Mouse (Mus musculus): Measurements from ENCODE around the gene Zfp638. TPM values are rescaled to one million over a fixed set of nuclear protein-coding genes. Genes with fewer than 3 reads are reported as not detected.

Gene Zfp638
- polyA plus RNA-seq, 1 experiment from 2014 or later, result 110 TPM

GRCm38 (mm10) chr6:83838046-83838445 lies 28.9 kb upstream of the Zfp638 start:
- WGBS, result 89% methylated on average over 2 of the region's 2 CpGs

GRCm38 (mm10) chr6:83840086-83840485 lies 26.8 kb upstream of the Zfp638 start:
- no peaks in the 10 kb centered on the region for H3K9me3 ChIP-seq (ENCODE audit: control insufficient read depth, low read length)

More at GRCm38 (mm10) chr6:83838046-83838445, 28.9 kb upstream of the Zfp638 start:
- Histone ChIP-seq H3K27ac (replicated peaks; ENCODE audit: low read depth, low read length) (no peak overlapping the region), H3K4me1 (ENCODE audit: control insufficient read depth, insufficient read depth, low read length) (no peaks in the 10 kb centered on the region), H3K4me2 (ENCODE audit: low read length) (no peak overlapping the region), H3K36me3 (ENCODE audit: control insufficient read depth, insufficient read depth, low read length) (no peaks in the 10 kb centered on the region), H3K27me3 (ENCODE audit: control insufficient read depth, insufficient read depth, low read length) (no peaks in the 10 kb centered on the region), H3K9ac (replicated peaks; ENCODE audit: low read length) (no peak overlapping the region), H3K9me3 (ENCODE audit: control insufficient read depth, low read length) (no peaks in the 10 kb centered on the region), H3K4me3 (replicated peaks; ENCODE audit: low read depth, low read length) (no peak overlapping the region)
- DNase-seq (no peak), ATAC-seq (ENCODE audit: low FRiP score, low TSS enrichment) (no peak)

GRCm38 (mm10) chr6:83844913-83845312 lies 22.0 kb upstream of the Zfp638 start:
- ATAC-seq (ENCODE audit: low FRiP score, low TSS enrichment), result no peak
- WGBS, result 93% methylated on average over 10 of the region's 10 CpGs
- H3K4me3 ChIP-seq (replicated peaks; ENCODE audit: low read depth, low read length), result no peak overlapping the region
- H3K4me1 ChIP-seq (ENCODE audit: control insufficient read depth, insufficient read depth, low read length), result no peaks in the 10 kb centered on the region
- no peak for DNase-seq
- H3K4me2 ChIP-seq (ENCODE audit: low read length), result no peak overlapping the region
- no peaks in the 10 kb centered on the region for H3K27me3 ChIP-seq (ENCODE audit: control insufficient read depth, insufficient read depth, low read length)
- no peak overlapping the region for H3K9ac ChIP-seq (replicated peaks; ENCODE audit: low read length)
- H3K9me3 ChIP-seq (ENCODE audit: control insufficient read depth, low read length), result no peaks in the 10 kb centered on the region
- H3K36me3 ChIP-seq (ENCODE audit: control insufficient read depth, insufficient read depth, low read length), result no peaks in the 10 kb centered on the region
- H3K27ac ChIP-seq (replicated peaks; ENCODE audit: low read depth, low read length), result no peak overlapping the region

More at GRCm38 (mm10) chr6:83840086-83840485, 26.8 kb upstream of the Zfp638 start:
- ATAC-seq (ENCODE audit: low FRiP score, low TSS enrichment) (no peak), DNase-seq (no peak)
- Histone ChIP-seq H3K27me3 (ENCODE audit: control insufficient read depth, insufficient read depth, low read length) (no peaks in the 10 kb centered on the region), H3K9ac (replicated peaks; ENCODE audit: low read length) (no peak overlapping the region), H3K4me3 (replicated peaks; ENCODE audit: low read depth, low read length) (no peak overlapping the region), H3K4me2 (ENCODE audit: low read length) (no peak overlapping the region), H3K4me1 (ENCODE audit: control insufficient read depth, insufficient read depth, low read length) (no peaks in the 10 kb centered on the region), H3K36me3 (ENCODE audit: control insufficient read depth, insufficient read depth, low read length) (no peaks in the 10 kb centered on the region), H3K27ac (replicated peaks; ENCODE audit: low read depth, low read length) (no peak overlapping the region)
- 85% methylated on average over 6 of the region's 6 CpGs for WGBS

- no peak overlapping the region for H3K27ac ChIP-seq (replicated peaks; ENCODE audit: low read depth, low read length)
- no peak overlapping the region for H3K9ac ChIP-seq (replicated peaks; ENCODE audit: low read length)
- no peaks in the 10 kb centered on the region for H3K9me3 ChIP-seq (ENCODE audit: control insufficient read depth, low read length)
- H3K4me3 ChIP-seq (replicated peaks; ENCODE audit: low read depth, low read length), result no peak overlapping the region
- no peaks in the 10 kb centered on the region for H3K27me3 ChIP-seq (ENCODE audit: control insufficient read depth, insufficient read depth, low read length)
- no peak for DNase-seq
- no peaks in the 10 kb centered on the region for H3K4me1 ChIP-seq (ENCODE audit: control insufficient read depth, insufficient read depth, low read length)
- 93% methylated on average over 2 of the region's 2 CpGs for WGBS
- no peaks in the 10 kb centered on the region for H3K36me3 ChIP-seq (ENCODE audit: control insufficient read depth, insufficient read depth, low read length)
- no peak for ATAC-seq (ENCODE audit: low FRiP score, low TSS enrichment)
- no peak overlapping the region for H3K4me2 ChIP-seq (ENCODE audit: low read length)
These were observed 20.8 kb upstream of the Zfp638 start for GRCm38 (mm10) chr6:83846141-83846540.

GRCm38 (mm10) chr6:83849446-83849845 lies 17.5 kb upstream of the Zfp638 start:
- Histone ChIP-seq H3K27me3 (ENCODE audit: control insufficient read depth, insufficient read depth, low read length) (no peaks in the 10 kb centered on the region), H3K4me2 (ENCODE audit: low read length) (no peak overlapping the region), H3K9ac (replicated peaks; ENCODE audit: low read length) (no peak overlapping the region), H3K9me3 (ENCODE audit: control insufficient read depth, low read length) (no peaks in the 10 kb centered on the region), H3K36me3 (ENCODE audit: control insufficient read depth, insufficient read depth, low read length) (no peaks in the 10 kb centered on the region), H3K4me1 (ENCODE audit: control insufficient read depth, insufficient read depth, low read length) (no peaks in the 10 kb centered on the region), H3K27ac (replicated peaks; ENCODE audit: low read depth, low read length) (no peak overlapping the region), H3K4me3 (replicated peaks; ENCODE audit: low read depth, low read length) (no peak overlapping the region)
- 91% methylated on average over 2 of the region's 2 CpGs for WGBS
- ATAC-seq (ENCODE audit: low FRiP score, low TSS enrichment) (no peak), DNase-seq (no peak)

GRCm38 (mm10) chr6:83857476-83857875 lies 9.4 kb upstream of the Zfp638 start:
- no peak for ATAC-seq (ENCODE audit: low FRiP score, low TSS enrichment)
- WGBS, result 36% methylated on average over 5 of the region's 5 CpGs
- Histone ChIP-seq H3K27ac (replicated peaks; ENCODE audit: low read depth, low read length) (no peak overlapping the region), H3K27me3 (ENCODE audit: control insufficient read depth, insufficient read depth, low read length) (no peaks in the 10 kb centered on the region), H3K9me3 (ENCODE audit: control insufficient read depth, low read length) (no peaks in the 10 kb centered on the region), H3K9ac (replicated peaks; ENCODE audit: low read length) (no peak overlapping the region), H3K4me2 (ENCODE audit: low read length) (no peak overlapping the region), H3K4me1 (ENCODE audit: control insufficient read depth, insufficient read depth, low read length) (no peaks in the 10 kb centered on the region), H3K36me3 (ENCODE audit: control insufficient read depth, insufficient read depth, low read length) (no peaks in the 10 kb centered on the region), H3K4me3 (replicated peaks; ENCODE audit: low read depth, low read length) (no peak overlapping the region)
- no peak for DNase-seq

GRCm38 (mm10) chr6:83860033-83860432 lies 6.9 kb upstream of the Zfp638 start:
- H3K4me1 ChIP-seq (ENCODE audit: control insufficient read depth, insufficient read depth, low read length), result no peaks in the 10 kb centered on the region
- no peak overlapping the region for H3K9ac ChIP-seq (replicated peaks; ENCODE audit: low read length)
- no peak for ATAC-seq (ENCODE audit: low FRiP score, low TSS enrichment)
- H3K27ac ChIP-seq (replicated peaks; ENCODE audit: low read depth, low read length), result no peak overlapping the region
- H3K4me2 ChIP-seq (ENCODE audit: low read length), result no peak overlapping the region
- WGBS, result 90% methylated on average over 9 of the region's 9 CpGs
- no peaks in the 10 kb centered on the region for H3K9me3 ChIP-seq (ENCODE audit: control insufficient read depth, low read length)
- no peak overlapping the region for H3K4me3 ChIP-seq (replicated peaks; ENCODE audit: low read depth, low read length)
- H3K27me3 ChIP-seq (ENCODE audit: control insufficient read depth, insufficient read depth, low read length), result no peaks in the 10 kb centered on the region
- no peak for DNase-seq
- no peaks in the 10 kb centered on the region for H3K36me3 ChIP-seq (ENCODE audit: control insufficient read depth, insufficient read depth, low read length)

- WGBS, result 70% methylated on average over 4 of the region's 4 CpGs
- H3K4me3 ChIP-seq (replicated peaks; ENCODE audit: low read depth, low read length), result no peak overlapping the region
These were observed 3.4 kb upstream of the Zfp638 start for GRCm38 (mm10) chr6:83863538-83863937.

GRCm38 (mm10) chr6:83866423-83866822 lies 486 bp upstream of the Zfp638 start:
- no peak overlapping the region for H3K9ac ChIP-seq (replicated peaks; ENCODE audit: low read length)
- DNase-seq (no peak), ATAC-seq (ENCODE audit: low FRiP score, low TSS enrichment) (no peak; the same call in 1 of the 2 replicates)
- H3K4me2 ChIP-seq (ENCODE audit: low read length), result peak overlapping the region; percentile 99
- no peak overlapping the region for H3K27ac ChIP-seq (replicated peaks; ENCODE audit: low read depth, low read length)
- H3K4me3 ChIP-seq (replicated peaks; ENCODE audit: low read depth, low read length), result peak overlapping the region; percentile 71; the same call in 1 of the 2 replicates
- no peaks in the 10 kb centered on the region for H3K27me3 ChIP-seq (ENCODE audit: control insufficient read depth, insufficient read depth, low read length)
- H3K36me3 ChIP-seq (ENCODE audit: control insufficient read depth, insufficient read depth, low read length), result no peaks in the 10 kb centered on the region
- WGBS, result 41% methylated on average over 4 of the region's 4 CpGs
- no peaks in the 10 kb centered on the region for H3K4me1 ChIP-seq (ENCODE audit: control insufficient read depth, insufficient read depth, low read length)
- no peaks in the 10 kb centered on the region for H3K9me3 ChIP-seq (ENCODE audit: control insufficient read depth, low read length)

More at GRCm38 (mm10) chr6:83863538-83863937, 3.4 kb upstream of the Zfp638 start:
- Histone ChIP-seq H3K27me3 (ENCODE audit: control insufficient read depth, insufficient read depth, low read length) (no peaks in the 10 kb centered on the region), H3K4me2 (ENCODE audit: low read length) (no peak overlapping the region), H3K27ac (replicated peaks; ENCODE audit: low read depth, low read length) (no peak overlapping the region), H3K9me3 (ENCODE audit: control insufficient read depth, low read length) (no peaks in the 10 kb centered on the region), H3K4me1 (ENCODE audit: control insufficient read depth, insufficient read depth, low read length) (no peaks in the 10 kb centered on the region), H3K9ac (replicated peaks; ENCODE audit: low read length) (no peak overlapping the region), H3K36me3 (ENCODE audit: control insufficient read depth, insufficient read depth, low read length) (no peaks in the 10 kb centered on the region)
- DNase-seq (no peak), ATAC-seq (ENCODE audit: low FRiP score, low TSS enrichment) (no peak)

Measured in midbrain, embryonic 14.5 days (tissue).